Mouse (Mus musculus) megakaryocyte, embryonic 14.5 days (primary cell): ENCODE results near the gene Srms. TPM values are rescaled to one million over a fixed set of nuclear protein-coding genes. Genes with fewer than 3 reads are reported as not detected.

Source experiments
- H3K27me3 ChIP-seq: replicated peaks from 2 replicates; pipeline ENCODE3; 2012; ENCODE audit warnings: inconsistent platforms
- H3K36me3 ChIP-seq: replicated peaks from 2 replicates; pipeline ENCODE3; 2012; ENCODE audit warnings: low read length, inconsistent platforms, mixed read lengths
- H3K4me1 ChIP-seq: 2 replicates; pipeline ENCODE4 v1.6.1; 2012; ENCODE audit warnings: inconsistent platforms
- H3K4me3 ChIP-seq: replicated peaks from 2 replicates; pipeline ENCODE3; 2012; ENCODE audit warnings: moderate library complexity, mild to moderate bottlenecking, inconsistent platforms
- H3K9me3 ChIP-seq: 2 replicates; pipeline ENCODE4 v1.6.1; 2012; ENCODE audit warnings: inconsistent platforms
- FLI1 ChIP-seq: IDR thresholded peaks from 2 replicates; pipeline ENCODE4 v1.6.1; 2012; ENCODE audit warnings: low read length, inconsistent platforms, mixed read lengths
- GATA1 ChIP-seq: IDR thresholded peaks from 3 replicates; pipeline ENCODE4 v1.6.1; 2012; ENCODE audit warnings: mixed read lengths, low read length, inconsistent platforms, borderline replicate concordance
- polyA plus RNA-seq: library from polyadenylated mRNA; stranded (reverse); fragments of >175 nt; gene quantifications from 2 replicates; pipeline ENCODE4 v1.2.3, GENCODE M21; 2012; ENCODE audit warnings: low replicate concordance; ENCODE audit not compliant: insufficient read depth

The Srms gene
- polyA plus RNA-seq, 1 experiment, result not detected

DNA sequence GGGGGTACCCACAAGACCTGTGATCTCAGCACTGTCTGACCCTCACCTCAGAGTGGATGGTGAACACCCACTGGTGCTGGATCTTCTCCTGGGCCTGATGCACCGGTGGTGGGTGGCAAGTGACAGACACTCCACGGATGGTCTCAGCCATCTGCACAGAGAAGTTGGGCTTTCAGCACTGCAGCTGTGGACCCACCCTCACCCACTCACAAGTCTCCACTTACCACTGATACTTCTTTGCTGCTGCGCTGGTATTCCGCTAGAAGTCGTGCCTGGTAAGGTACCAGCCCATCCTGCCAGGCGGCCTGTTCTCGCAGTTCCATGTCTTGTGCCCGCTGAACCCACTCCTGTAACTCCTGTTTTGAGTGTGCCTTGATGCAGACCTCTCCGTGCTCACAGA lies 26.3 kb upstream of the Srms start:
- Histone ChIP-seq H3K4me3 (peak overlapping the region; percentile 35), H3K27me3 (peaks cover 3% of the 10 kb centered on the region), H3K9me3 (no peaks in the 10 kb centered on the region), H3K4me1 (peaks cover 63% of the 10 kb centered on the region), H3K36me3 (peaks cover 65% of the 10 kb centered on the region)
- TF ChIP-seq FLI1 (no peak), GATA1 (no peak)

DNA sequence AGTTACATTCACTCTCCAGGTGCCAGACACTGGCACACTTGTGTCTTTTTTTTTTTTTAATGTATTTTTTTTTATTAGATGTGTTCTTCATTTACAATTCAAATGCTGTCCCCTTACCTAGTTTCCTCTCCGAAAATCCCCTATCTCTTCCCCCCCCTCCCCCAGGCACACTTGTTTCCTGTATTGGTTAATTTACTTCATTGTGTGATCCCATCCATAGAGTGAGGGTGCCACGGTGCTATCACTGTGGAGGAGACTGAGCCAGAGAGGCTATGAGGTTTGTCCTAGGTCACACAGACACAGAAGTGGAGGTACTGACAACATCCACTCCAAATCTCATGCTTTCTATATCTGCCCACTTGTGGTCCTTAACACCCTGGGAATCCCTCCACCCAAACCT lies 25.9 kb upstream of the Srms start:
- Histone ChIP-seq H3K4me1 (peaks cover 59% of the 10 kb centered on the region), H3K36me3 (peaks cover 69% of the 10 kb centered on the region), H3K4me3 (no peak overlapping the region), H3K9me3 (no peaks in the 10 kb centered on the region), H3K27me3 (peaks cover 3% of the 10 kb centered on the region)
- no peak for TF ChIP-seq FLI1
- TF ChIP-seq GATA1, result no peak

DNA sequence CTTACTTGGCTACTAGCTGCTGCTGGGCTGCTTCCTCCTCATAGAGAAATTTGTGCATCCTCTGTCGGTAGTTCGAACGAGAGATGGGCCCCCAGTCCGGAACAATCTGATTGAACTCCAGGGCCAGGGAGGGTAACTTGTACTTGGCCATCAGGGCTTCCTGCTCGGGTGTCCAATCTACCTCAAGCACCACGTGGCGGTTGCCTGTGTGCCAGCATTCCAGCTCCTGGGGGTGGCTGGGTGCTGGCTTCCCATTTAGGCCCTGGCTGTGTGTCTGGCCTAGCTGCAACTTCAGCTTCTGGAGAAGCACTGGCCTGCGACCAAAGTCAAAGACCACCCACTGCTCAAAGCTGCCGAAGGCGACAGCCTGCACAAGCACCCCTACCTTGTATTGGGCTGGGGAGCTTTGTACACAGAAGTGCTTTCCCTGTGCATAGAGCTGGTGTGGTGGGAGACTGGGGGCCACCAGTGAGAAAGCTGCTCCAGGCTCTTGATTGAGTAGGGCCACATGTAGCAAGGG lies 25.2 kb upstream of the Srms start:
- Histone ChIP-seq H3K27me3 (peaks cover 3% of the 10 kb centered on the region), H3K36me3 (peaks cover 76% of the 10 kb centered on the region), H3K4me3 (no peak overlapping the region), H3K9me3 (no peaks in the 10 kb centered on the region), H3K4me1 (peaks cover 53% of the 10 kb centered on the region)
- TF ChIP-seq FLI1 (no peak), GATA1 (no peak)

DNA sequence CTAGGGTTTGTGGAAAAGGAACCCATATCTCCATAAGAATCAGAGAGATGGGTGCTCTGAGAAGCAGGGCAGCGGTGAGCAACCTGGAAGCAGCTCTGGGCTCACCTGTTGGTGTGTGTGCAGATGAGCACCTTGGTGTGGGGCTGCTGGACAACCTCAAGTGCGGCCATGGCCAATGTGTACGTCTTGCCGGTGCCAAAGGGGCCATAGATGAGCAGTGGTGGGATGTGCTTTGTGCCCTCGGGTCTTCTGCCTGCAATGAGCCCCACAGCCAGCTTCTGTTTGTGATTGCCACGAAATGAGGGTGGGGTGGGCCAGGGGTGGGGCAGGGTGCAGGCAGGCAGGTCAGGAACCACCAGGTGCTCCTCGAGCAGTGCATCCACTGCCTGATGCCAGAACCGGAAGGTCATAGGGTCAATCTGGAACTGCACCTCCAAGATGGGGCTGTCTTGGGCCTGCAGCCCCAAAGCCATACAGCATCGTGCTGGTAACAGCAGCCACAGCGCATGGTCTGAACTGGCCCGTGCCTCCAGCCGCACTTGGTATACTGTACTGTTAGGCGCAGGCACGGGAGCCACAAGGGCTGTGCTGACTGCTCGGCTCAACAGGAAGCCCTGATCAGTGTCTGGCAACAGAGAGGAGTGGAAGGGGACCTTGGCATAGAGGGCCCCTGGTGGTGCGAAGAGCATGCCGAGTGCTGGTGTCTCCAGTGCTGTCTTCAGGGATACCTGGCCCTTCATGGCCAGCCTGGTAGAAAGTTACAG lies 24.4 kb upstream of the Srms start:
- Histone ChIP-seq H3K36me3 (peaks cover 83% of the 10 kb centered on the region), H3K9me3 (no peaks in the 10 kb centered on the region), H3K4me3 (no peak overlapping the region), H3K27me3 (peaks cover 2% of the 10 kb centered on the region), H3K4me1 (peaks cover 48% of the 10 kb centered on the region)
- TF ChIP-seq GATA1 (no peak), FLI1 (no peak)

DNA sequence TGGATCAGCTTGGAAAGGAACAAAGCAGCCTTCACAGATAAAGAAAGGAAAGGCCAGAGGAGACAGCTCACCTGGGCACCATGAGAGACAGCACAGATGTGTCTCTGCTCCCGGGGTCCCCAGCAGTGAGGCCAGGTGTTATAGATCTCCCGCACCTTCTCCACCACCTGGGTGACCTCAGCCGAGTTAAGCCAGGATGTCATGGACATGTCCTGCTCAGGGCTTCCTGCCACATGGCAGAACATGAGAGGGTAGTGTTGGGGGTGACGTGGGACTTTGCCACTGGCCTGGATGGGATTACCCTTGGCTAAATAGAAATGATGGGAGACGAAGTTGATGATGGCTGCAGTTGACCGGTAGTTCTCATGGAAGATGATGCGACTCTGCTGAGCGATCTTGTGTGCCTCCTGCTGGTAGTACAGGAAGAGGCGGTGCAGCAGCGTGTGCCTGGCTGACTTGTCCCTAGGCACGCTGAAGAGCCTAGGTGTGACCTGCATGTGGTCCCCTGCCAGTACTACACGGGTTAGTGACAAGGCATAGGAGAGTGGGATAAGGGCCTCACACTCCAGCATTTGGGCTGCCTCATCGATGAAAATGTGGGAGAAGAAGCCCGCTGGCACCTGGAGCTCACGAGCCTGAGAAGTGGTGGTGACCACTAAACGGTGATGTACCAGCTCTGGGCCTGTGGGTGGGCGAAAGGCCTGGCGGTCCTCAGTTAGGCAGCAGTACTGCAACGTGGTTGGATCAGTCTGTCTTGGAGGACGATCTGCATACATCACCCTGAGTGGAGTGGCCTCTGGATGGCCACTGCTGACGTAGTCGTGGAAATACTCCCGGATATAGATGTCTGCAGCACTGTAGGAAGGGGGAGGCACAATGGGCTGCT lies 22.9 kb upstream of the Srms start:
- H3K36me3 ChIP-seq, result peaks cover 97% of the 10 kb centered on the region
- no peaks in the 10 kb centered on the region for H3K9me3 ChIP-seq

DNA sequence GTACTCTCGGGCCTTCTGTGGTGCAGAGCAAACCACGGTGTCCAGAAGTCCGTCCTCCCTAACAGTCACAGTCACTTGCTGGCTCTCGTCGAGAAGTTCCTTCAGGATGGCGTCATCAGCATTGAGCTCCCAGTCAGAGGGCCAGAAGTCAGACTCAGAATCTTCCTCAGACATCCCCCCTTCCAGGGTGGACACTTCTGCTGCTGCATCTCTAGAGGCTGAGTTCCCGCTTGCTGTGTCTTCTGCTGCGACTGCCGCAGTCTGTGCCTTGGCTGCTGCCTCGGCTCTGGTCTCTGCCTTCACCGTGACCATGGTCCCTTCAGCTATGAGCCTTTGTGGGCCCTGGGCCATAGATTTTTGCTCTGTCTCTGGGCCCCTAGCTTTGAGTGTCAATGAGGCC lies 21.7 kb upstream of the Srms start:
- H3K27me3 ChIP-seq, result no peaks in the 10 kb centered on the region
- no peaks in the 10 kb centered on the region for H3K9me3 ChIP-seq
- peaks cover 97% of the 10 kb centered on the region for H3K36me3 ChIP-seq
- no peak overlapping the region for H3K4me3 ChIP-seq
- TF ChIP-seq GATA1, result no peak
- no peak for TF ChIP-seq FLI1
- H3K4me1 ChIP-seq, result peaks cover 24% of the 10 kb centered on the region

More for the DNA sequence above, 22.9 kb upstream of the Srms start:
- peak overlapping the region; percentile 23 for H3K4me3 ChIP-seq
- no peaks in the 10 kb centered on the region for H3K27me3 ChIP-seq
- H3K4me1 ChIP-seq, result peaks cover 36% of the 10 kb centered on the region
- no peak for TF ChIP-seq FLI1
- no peak for TF ChIP-seq GATA1

DNA sequence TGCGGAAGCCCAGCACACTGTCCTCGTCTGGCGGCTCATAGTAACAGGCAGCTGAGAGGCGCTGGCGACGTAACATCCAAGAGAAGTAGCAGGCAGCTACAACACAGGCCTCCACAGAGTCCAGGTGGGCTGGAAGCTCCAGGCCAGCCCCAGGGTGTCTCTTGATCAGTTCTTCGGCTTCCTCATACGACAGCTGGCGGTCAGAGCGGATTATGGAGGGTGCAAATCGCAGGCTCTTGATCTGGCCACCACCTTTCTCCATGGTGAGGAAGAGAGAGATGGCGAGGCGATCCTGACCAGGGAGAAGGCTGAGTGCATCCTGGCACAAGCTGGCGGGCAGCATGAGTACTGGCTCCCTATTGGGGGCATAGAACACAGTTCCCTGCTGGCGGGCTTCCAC lies 20.5 kb upstream of the Srms start:
- H3K4me3 ChIP-seq, result no peak overlapping the region
- H3K36me3 ChIP-seq, result peaks cover 98% of the 10 kb centered on the region
- H3K4me1 ChIP-seq, result peaks cover 20% of the 10 kb centered on the region
- H3K27me3 ChIP-seq, result no peaks in the 10 kb centered on the region
- TF ChIP-seq GATA1 (no peak), FLI1 (no peak)
- H3K9me3 ChIP-seq, result no peaks in the 10 kb centered on the region

DNA sequence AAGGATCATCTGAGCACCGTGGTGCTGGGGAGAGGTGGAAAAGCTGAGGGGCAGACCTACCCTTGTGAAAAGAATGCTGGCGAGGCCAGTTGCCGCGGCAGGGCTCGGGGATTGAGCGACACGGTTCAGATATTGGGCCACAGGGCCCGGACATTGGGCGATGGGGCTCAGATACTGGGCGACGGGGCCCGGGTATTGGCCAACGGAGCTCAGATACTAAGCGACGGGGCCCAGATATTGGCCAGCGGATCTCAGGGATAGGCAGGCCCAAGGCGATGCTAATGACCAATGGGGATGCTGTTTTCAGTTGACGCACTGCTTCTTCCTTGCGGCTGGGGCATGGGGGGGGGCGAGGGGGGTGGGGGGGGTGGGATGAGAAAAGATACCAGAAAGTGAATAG lies 18.2 kb upstream of the Srms start:
- no peaks in the 10 kb centered on the region for H3K27me3 ChIP-seq

DNA sequence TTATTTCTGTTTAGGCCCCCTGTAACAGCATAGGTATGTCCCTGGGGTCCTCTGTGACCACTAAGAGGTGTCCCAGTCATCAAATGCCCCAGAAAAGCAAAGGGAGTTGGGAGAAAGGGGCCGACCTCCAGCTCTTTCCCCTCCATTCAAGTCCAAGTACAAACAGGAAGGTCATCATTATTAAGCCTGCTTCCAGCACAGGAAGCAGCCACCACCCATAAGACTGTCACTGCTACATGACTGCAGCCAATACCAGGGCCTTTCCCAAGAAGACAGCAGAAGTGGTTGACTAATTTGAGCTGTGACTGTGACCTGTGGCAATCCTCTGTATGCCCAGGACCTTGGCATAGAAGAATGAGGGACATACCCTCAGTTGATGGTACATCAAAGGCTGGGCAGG lies 15.3 kb upstream of the Srms start:
- peaks cover 5% of the 10 kb centered on the region for H3K27me3 ChIP-seq
- H3K4me1 ChIP-seq, result peaks cover 6% of the 10 kb centered on the region
- no peaks in the 10 kb centered on the region for H3K9me3 ChIP-seq
- TF ChIP-seq GATA1, result no peak
- TF ChIP-seq FLI1, result no peak
- peaks cover 73% of the 10 kb centered on the region for H3K36me3 ChIP-seq
- no peak overlapping the region for H3K4me3 ChIP-seq

More for the DNA sequence above, 18.2 kb upstream of the Srms start:
- TF ChIP-seq GATA1 (no peak), FLI1 (no peak)
- Histone ChIP-seq H3K9me3 (no peaks in the 10 kb centered on the region), H3K36me3 (peaks cover 98% of the 10 kb centered on the region), H3K4me3 (no peak overlapping the region), H3K4me1 (peaks cover 10% of the 10 kb centered on the region)
